Mouse (Mus musculus): ENCODE data around the gene Dock2. TPM values are rescaled to one million over a fixed set of nuclear protein-coding genes. Genes with fewer than 3 reads are reported as not detected.

Dock2 gene
- total and polyA plus RNA-seq, 2 experiments from 2014 or later = 0.33 to 3.1 TPM

DNA sequence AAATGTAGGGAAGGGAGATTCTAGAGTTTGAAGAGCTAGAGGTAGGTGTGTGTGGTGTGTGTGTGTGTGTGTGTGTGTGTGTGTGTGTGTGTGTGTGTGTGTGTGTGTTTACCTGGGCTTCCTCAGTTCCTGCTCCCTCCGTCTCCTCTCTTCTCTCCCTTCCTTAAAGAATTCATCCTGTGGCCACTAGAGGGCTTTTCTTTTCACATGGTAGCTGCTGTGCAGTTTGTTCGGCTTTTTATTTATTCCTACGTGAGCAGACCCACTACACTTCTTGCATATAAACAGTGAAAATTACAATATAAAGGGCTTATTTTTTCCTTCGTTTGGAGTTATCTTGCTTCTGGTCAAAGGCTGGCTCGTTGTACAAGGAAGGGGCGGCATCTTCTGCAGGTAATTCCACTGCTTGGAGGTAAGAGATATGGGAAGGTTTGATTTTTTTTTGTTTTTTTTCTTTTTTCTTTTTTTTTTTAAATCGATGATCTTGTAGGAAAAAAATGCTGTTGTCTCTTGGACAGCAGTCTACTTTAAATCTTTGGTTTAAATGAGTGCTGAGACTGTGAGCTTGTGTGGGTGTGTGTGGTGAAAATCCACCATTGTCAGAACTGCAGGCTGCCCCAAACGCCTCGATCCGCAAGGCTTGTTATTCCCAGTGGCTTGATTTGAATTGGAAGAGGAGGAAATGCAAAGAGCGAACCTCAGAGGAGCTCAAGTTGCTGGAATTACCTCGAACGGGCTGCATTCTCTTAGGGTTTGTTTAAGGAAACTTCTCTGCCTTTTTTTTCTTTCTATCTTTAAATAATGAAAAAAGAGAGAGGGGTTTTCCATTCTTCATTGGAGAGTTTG is 468.9 kb downstream of the Dock2 start, which contains the start of gene Fam196b:
Fam196b (plus strand) TSS at position 289 of the 846 bp plus-strand sequence.
- no peaks in the 10 kb centered on the region for H3K9me3 ChIP-seq (replicated peaks; ENCODE audit: control insufficient read depth, low read length)
- no peak within 1 kb of the TSS for H3K9ac ChIP-seq (replicated peaks; ENCODE audit: low read depth, low read length)
- H3K27me3 ChIP-seq (ENCODE audit: control insufficient read depth, insufficient read depth, low read length) = no peaks in the 10 kb centered on the region
- peak within 1 kb of the TSS; percentile 25 for H3K4me3 ChIP-seq (ENCODE audit: low read depth, low read length)
- WGBS = 7% methylated on average over 13 of the region's 13 CpGs
- no peaks in the 10 kb centered on the region for H3K36me3 ChIP-seq (replicated peaks; ENCODE audit: control insufficient read depth, insufficient read depth, low read length)
- no peak within 1 kb of the TSS for H3K27ac ChIP-seq (ENCODE audit: low read depth)
- peak within 1 kb of the TSS; percentile 50 for H3K4me2 ChIP-seq (ENCODE audit: low read depth, low read length)
- no peaks in the 10 kb centered on the region for H3K4me1 ChIP-seq (ENCODE audit: control insufficient read depth, insufficient read depth)
- TF ChIP-seq EP300 (IDR thresholded peaks at IDR 0.05; ENCODE audit: low read depth) = no peak
- TF ChIP-seq CTCF (IDR thresholded peaks at IDR 0.05; ENCODE audit: low read depth) = peak; percentile 67
- DNase-seq (ENCODE audit: low spot score) (peak; percentile 50), ATAC-seq (ENCODE audit: insufficient read depth, low read depth) (no peak)

DNA sequence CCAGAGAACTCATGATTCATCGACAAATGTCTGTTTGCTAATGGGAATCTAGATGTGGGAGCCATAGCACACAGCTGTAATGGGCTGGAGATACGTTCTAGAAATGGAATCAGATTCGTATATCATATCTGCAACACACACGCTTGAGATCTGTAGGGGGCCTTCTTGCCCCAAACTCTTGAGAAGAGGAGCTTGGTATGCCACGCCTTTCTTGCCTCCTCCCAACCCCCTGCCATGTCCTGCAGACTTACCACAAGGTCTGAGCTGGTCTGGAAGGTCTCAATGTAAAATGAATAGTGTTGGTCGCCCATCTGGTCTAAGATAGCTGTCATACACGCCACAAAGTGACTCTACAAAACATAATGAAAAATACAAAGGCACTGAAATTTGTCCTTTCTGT is 471.5 kb downstream of the Dock2 start:
- no peak for TF ChIP-seq EP300 (IDR thresholded peaks at IDR 0.05; ENCODE audit: low read depth)
- TF ChIP-seq CTCF (IDR thresholded peaks at IDR 0.05; ENCODE audit: low read depth) = no peak
- Histone ChIP-seq H3K36me3 (replicated peaks; ENCODE audit: control insufficient read depth, insufficient read depth, low read length) (no peaks in the 10 kb centered on the region), H3K4me3 (ENCODE audit: low read depth, low read length) (no peak overlapping the region), H3K9me3 (replicated peaks; ENCODE audit: control insufficient read depth, low read length) (no peaks in the 10 kb centered on the region), H3K27me3 (ENCODE audit: control insufficient read depth, insufficient read depth, low read length) (no peaks in the 10 kb centered on the region), H3K4me2 (ENCODE audit: low read depth, low read length) (no peak overlapping the region), H3K4me1 (ENCODE audit: control insufficient read depth, insufficient read depth) (no peaks in the 10 kb centered on the region), H3K27ac (ENCODE audit: low read depth) (no peak overlapping the region), H3K9ac (replicated peaks; ENCODE audit: low read depth, low read length) (no peak overlapping the region)
- ATAC-seq (ENCODE audit: insufficient read depth, low read depth) (no peak), DNase-seq (ENCODE audit: low spot score) (no peak)
- 61% methylated on average over 7 of the region's 7 CpGs for WGBS

DNA sequence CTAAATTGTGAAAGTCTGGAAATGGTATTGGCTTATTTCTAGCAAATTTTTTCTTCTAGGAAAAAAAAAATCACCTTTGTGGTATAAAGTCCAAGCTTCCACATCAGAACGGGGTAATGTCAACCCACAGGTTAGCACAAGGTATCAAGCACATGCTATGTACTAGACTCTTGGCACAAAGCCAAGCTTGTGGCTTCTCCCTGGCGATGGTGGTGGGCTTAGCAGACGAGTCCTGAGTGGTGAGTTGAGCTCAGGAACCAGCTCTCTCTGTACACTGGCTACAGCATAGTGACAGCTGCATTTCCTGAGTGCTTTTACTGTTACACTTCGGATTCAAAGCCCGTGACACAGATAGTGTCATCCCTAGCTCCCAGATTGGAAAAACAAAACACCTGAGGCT is 472.0 kb downstream of the Dock2 start:
- DNase-seq (ENCODE audit: low spot score) (no peak), ATAC-seq (ENCODE audit: insufficient read depth, low read depth) (no peak)
- Histone ChIP-seq H3K27me3 (ENCODE audit: control insufficient read depth, insufficient read depth, low read length) (no peaks in the 10 kb centered on the region), H3K27ac (ENCODE audit: low read depth) (no peak overlapping the region), H3K4me1 (ENCODE audit: control insufficient read depth, insufficient read depth) (no peaks in the 10 kb centered on the region), H3K9me3 (replicated peaks; ENCODE audit: control insufficient read depth, low read length) (no peaks in the 10 kb centered on the region), H3K9ac (replicated peaks; ENCODE audit: low read depth, low read length) (no peak overlapping the region), H3K4me2 (ENCODE audit: low read depth, low read length) (no peak overlapping the region), H3K36me3 (replicated peaks; ENCODE audit: control insufficient read depth, insufficient read depth, low read length) (no peaks in the 10 kb centered on the region), H3K4me3 (ENCODE audit: low read depth, low read length) (no peak overlapping the region)
- TF ChIP-seq CTCF (IDR thresholded peaks at IDR 0.05; ENCODE audit: low read depth) (no peak), EP300 (IDR thresholded peaks at IDR 0.05; ENCODE audit: low read depth) (no peak)
- WGBS = 40% methylated on average over 5 of the region's 5 CpGs

DNA sequence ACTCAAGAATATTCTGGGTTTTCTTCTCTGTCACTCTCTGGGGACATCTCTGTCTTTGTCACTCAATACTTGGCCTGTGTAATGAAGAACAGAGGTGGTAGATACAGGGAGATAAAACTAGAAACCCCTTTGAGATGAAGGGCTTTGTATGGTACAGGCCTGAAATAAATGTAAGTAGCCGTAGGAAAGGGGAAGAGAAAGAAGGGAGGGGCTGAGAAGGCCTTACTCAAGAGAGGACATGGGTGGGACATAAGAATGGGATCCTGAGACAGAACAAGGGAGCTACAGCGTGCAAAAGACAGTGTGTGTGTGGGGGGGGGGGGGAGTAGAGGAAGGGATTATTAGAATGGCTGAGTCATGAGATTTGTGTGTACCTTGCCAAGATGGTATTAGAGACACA is 474.3 kb downstream of the Dock2 start:
- no peaks in the 10 kb centered on the region for H3K9me3 ChIP-seq (replicated peaks; ENCODE audit: control insufficient read depth, low read length)
- WGBS = 62% methylated on average over 2 of the region's 2 CpGs
- DNase-seq (ENCODE audit: low spot score) (no peak), ATAC-seq (ENCODE audit: insufficient read depth, low read depth) (no peak)
- no peak for TF ChIP-seq EP300 (IDR thresholded peaks at IDR 0.05; ENCODE audit: low read depth)
- TF ChIP-seq CTCF (IDR thresholded peaks at IDR 0.05; ENCODE audit: low read depth) = no peak
- no peaks in the 10 kb centered on the region for H3K36me3 ChIP-seq (replicated peaks; ENCODE audit: control insufficient read depth, insufficient read depth, low read length)
- H3K27ac ChIP-seq (ENCODE audit: low read depth) = no peak overlapping the region
- no peak overlapping the region for H3K4me3 ChIP-seq (ENCODE audit: low read depth, low read length)
- H3K4me2 ChIP-seq (ENCODE audit: low read depth, low read length) = no peak overlapping the region
- H3K9ac ChIP-seq (replicated peaks; ENCODE audit: low read depth, low read length) = no peak overlapping the region
- H3K27me3 ChIP-seq (ENCODE audit: control insufficient read depth, insufficient read depth, low read length) = no peaks in the 10 kb centered on the region
- no peaks in the 10 kb centered on the region for H3K4me1 ChIP-seq (ENCODE audit: control insufficient read depth, insufficient read depth)

DNA sequence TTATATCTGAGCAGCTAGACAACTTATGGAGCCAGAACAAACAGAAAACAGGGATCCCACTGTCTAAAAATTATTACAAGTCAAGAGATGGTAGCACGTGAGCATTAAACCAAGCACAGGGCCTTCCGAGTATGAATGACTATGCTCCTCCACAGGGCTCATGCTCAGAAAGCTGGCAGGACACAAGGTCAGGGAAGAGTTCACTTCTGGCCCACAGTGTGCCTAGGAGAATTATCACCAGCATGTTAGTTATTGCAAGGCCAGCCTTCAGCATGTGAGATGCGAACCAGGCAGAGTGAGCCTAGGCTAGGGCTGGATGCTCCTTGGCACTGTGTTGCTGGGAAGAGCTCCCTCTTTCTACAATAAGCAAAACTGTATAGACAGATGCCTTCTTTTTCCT is 475.0 kb downstream of the Dock2 start:
- no peak overlapping the region for H3K9ac ChIP-seq (replicated peaks; ENCODE audit: low read depth, low read length)
- H3K27ac ChIP-seq (ENCODE audit: low read depth) = no peak overlapping the region
- no peak for TF ChIP-seq CTCF (IDR thresholded peaks at IDR 0.05; ENCODE audit: low read depth)
- TF ChIP-seq EP300 (IDR thresholded peaks at IDR 0.05; ENCODE audit: low read depth) = no peak
- no peaks in the 10 kb centered on the region for H3K4me1 ChIP-seq (ENCODE audit: control insufficient read depth, insufficient read depth)
- no peak overlapping the region for H3K4me2 ChIP-seq (ENCODE audit: low read depth, low read length)
- no peaks in the 10 kb centered on the region for H3K9me3 ChIP-seq (replicated peaks; ENCODE audit: control insufficient read depth, low read length)
- H3K27me3 ChIP-seq (ENCODE audit: control insufficient read depth, insufficient read depth, low read length) = no peaks in the 10 kb centered on the region
- H3K4me3 ChIP-seq (ENCODE audit: low read depth, low read length) = no peak overlapping the region
- 84% methylated on average over 3 of the region's 3 CpGs for WGBS
- ATAC-seq (ENCODE audit: insufficient read depth, low read depth) (no peak), DNase-seq (ENCODE audit: low spot score) (no peak)
- H3K36me3 ChIP-seq (replicated peaks; ENCODE audit: control insufficient read depth, insufficient read depth, low read length) = no peaks in the 10 kb centered on the region
